Mouse (Mus musculus) midbrain, embryonic 13.5 days (tissue): ENCODE measurements around the gene D11Wsu47e. TPM values are rescaled to one million over a fixed set of nuclear protein-coding genes. Genes with fewer than 3 reads are reported as not detected.

ENCODE experiments used
- ATAC-seq: fragments of 200-750 bp; cut with Nextera tagmentation; 2 replicates; pipeline ENCODE4 v1.8.0; 2017; ENCODE audit warnings: mild to moderate bottlenecking, moderate TSS enrichment, moderate library complexity
- H3K27ac ChIP-seq: fragments of 300-500 bp; sonication (generic); 2 replicates; pipeline ENCODE4 v1.5.1; 2015; ENCODE audit warnings: inconsistent platforms, mild to moderate bottlenecking, moderate library complexity
- H3K27me3 ChIP-seq: fragments of 300-500 bp; sonication (generic); 2 replicates; pipeline ENCODE4 v1.6.1; 2015; ENCODE audit warnings: mild to moderate bottlenecking, inconsistent platforms
- H3K36me3 ChIP-seq: fragments of 300-500 bp; sonication (generic); 2 replicates; pipeline ENCODE4 v1.6.1; 2015; ENCODE audit warnings: mild to moderate bottlenecking, inconsistent platforms
- H3K4me1 ChIP-seq: fragments of 300-500 bp; sonication (generic); replicated peaks from 2 replicates; pipeline ENCODE4 v1.6.1; 2015; ENCODE audit warnings: inconsistent platforms
- H3K4me2 ChIP-seq: fragments of 300-500 bp; sonication (generic); replicated peaks from 2 replicates; pipeline ENCODE4 v1.6.1; 2015; ENCODE audit warnings: moderate library complexity, mild to moderate bottlenecking, inconsistent platforms
- H3K4me3 ChIP-seq: fragments of 300-500 bp; sonication (generic); replicated peaks from 2 replicates; pipeline ENCODE4 v1.5.1; 2015; ENCODE audit warnings: mild to moderate bottlenecking, inconsistent platforms
- H3K9ac ChIP-seq: fragments of 300-500 bp; sonication (generic); replicated peaks from 2 replicates; pipeline ENCODE4 v1.6.1; 2015; ENCODE audit warnings: mild to moderate bottlenecking, inconsistent platforms
- H3K9me3 ChIP-seq: fragments of 300-500 bp; sonication (generic); 2 replicates; pipeline ENCODE4 v1.6.1; 2016; ENCODE audit warnings: mild to moderate bottlenecking, inconsistent platforms
- WGBS: fragments of 180-500 bp; shearing (Covaris S2); methylation state at CpG from one replicate; pipeline ENCODE4 v1.1.7; 2015; 5-methylcytosine and 5-hydroxymethylcytosine counted together
- polyA plus RNA-seq: library from polyadenylated mRNA; unstranded; fragments of >200 nt; fragmentation: Nextera tagmentation; extraction: Ambion mirVana; gene quantifications from 2 replicates; pipeline ENCODE4 v1.2.1, GENCODE M21; 2015

Gene D11Wsu47e
- polyA plus RNA-seq, 1 experiment from 2014 or later, result 26.7 TPM

GRCm38 (mm10) chr11:113709731-113710256 lies 25.6 kb downstream of the D11Wsu47e start, which contains the start of gene Cpsf4l:
Gene Cpsf4l, minus strand, starts transcription at chr11:113710017.
- peaks cover 12% of the 10 kb centered on the region for H3K27me3 ChIP-seq
- no peak within 1 kb of the TSS for H3K4me3 ChIP-seq
- H3K27ac ChIP-seq, result peak within 1 kb of the TSS; percentile 75
- 4% methylated on average over 11 of the region's 11 CpGs for WGBS
- peak within 1 kb of the TSS; percentile 7 for H3K4me2 ChIP-seq
- peaks cover 23% of the 10 kb centered on the region for H3K4me1 ChIP-seq
- no peaks in the 10 kb centered on the region for H3K9me3 ChIP-seq
- peaks cover 15% of the 10 kb centered on the region; the same call in 1 of the 2 replicates for H3K36me3 ChIP-seq
- peak within 1 kb of the TSS; percentile 39 for H3K9ac ChIP-seq
- peak; percentile 59 for ATAC-seq

- under 1% methylated on average over 10 of the region's 10 CpGs for WGBS
- H3K4me2 ChIP-seq, result peak overlapping the region; percentile 7
Measured at GRCm38 (mm10) chr11:113710257-113710777, 26.1 kb downstream of the D11Wsu47e start.

GRCm38 (mm10) chr11:113711061-113711460 lies 26.8 kb downstream of the D11Wsu47e start:
- no peaks in the 10 kb centered on the region for H3K9me3 ChIP-seq
- no peak overlapping the region for H3K4me2 ChIP-seq
- ATAC-seq, result no peak
- H3K4me1 ChIP-seq, result peaks cover 23% of the 10 kb centered on the region
- peaks cover 13% of the 10 kb centered on the region; the same call in 1 of the 2 replicates for H3K36me3 ChIP-seq
- H3K9ac ChIP-seq, result no peak overlapping the region; the same call in 1 of the 2 replicates
- H3K4me3 ChIP-seq, result no peak overlapping the region
- peaks cover 12% of the 10 kb centered on the region for H3K27me3 ChIP-seq
- 57% methylated on average over 1 of the region's 1 CpGs for WGBS
- peak overlapping the region; percentile 75 for H3K27ac ChIP-seq

More at GRCm38 (mm10) chr11:113710257-113710777, 26.1 kb downstream of the D11Wsu47e start:
- peaks cover 12% of the 10 kb centered on the region for H3K27me3 ChIP-seq
- peaks cover 23% of the 10 kb centered on the region for H3K4me1 ChIP-seq
- peak overlapping the region; percentile 39; the same call in 1 of the 2 replicates for H3K9ac ChIP-seq
- H3K36me3 ChIP-seq, result peaks cover 15% of the 10 kb centered on the region; the same call in 1 of the 2 replicates
- H3K9me3 ChIP-seq, result no peaks in the 10 kb centered on the region
- ATAC-seq, result peak; percentile 62
- peak overlapping the region; percentile 75 for H3K27ac ChIP-seq
- no peak overlapping the region for H3K4me3 ChIP-seq

- H3K4me2 ChIP-seq, result no peak overlapping the region
- no peaks in the 10 kb centered on the region for H3K27me3 ChIP-seq
- H3K4me1 ChIP-seq, result peaks cover 11% of the 10 kb centered on the region
- no peaks in the 10 kb centered on the region for H3K9me3 ChIP-seq
- H3K27ac ChIP-seq, result no peak overlapping the region
- H3K9ac ChIP-seq, result no peak overlapping the region
- ATAC-seq, result no peak
- WGBS, result 69% methylated on average over 7 of the region's 7 CpGs
- no peak overlapping the region for H3K4me3 ChIP-seq
- no peaks in the 10 kb centered on the region for H3K36me3 ChIP-seq
Measured at GRCm38 (mm10) chr11:113715078-113715674, 31.0 kb downstream of the D11Wsu47e start.

GRCm38 (mm10) chr11:113716132-113716531 lies 31.9 kb downstream of the D11Wsu47e start:
- Histone ChIP-seq H3K4me1 (peaks cover 1% of the 10 kb centered on the region), H3K27ac (no peak overlapping the region), H3K27me3 (no peaks in the 10 kb centered on the region), H3K9me3 (no peaks in the 10 kb centered on the region), H3K4me3 (no peak overlapping the region), H3K9ac (no peak overlapping the region), H3K4me2 (no peak overlapping the region), H3K36me3 (no peaks in the 10 kb centered on the region)
- ATAC-seq, result no peak
- 94% methylated on average over 2 of the region's 2 CpGs for WGBS

GRCm38 (mm10) chr11:113717767-113718424 lies 33.7 kb downstream of the D11Wsu47e start:
- WGBS, result 71% methylated on average over 16 of the region's 16 CpGs
- no peaks in the 10 kb centered on the region for H3K9me3 ChIP-seq
- H3K4me2 ChIP-seq, result no peak overlapping the region
- peaks cover under 1% of the 10 kb centered on the region; the same call in 1 of the 2 replicates for H3K36me3 ChIP-seq
- no peak overlapping the region for H3K27ac ChIP-seq
- no peak for ATAC-seq
- H3K27me3 ChIP-seq, result no peaks in the 10 kb centered on the region
- H3K9ac ChIP-seq, result no peak overlapping the region
- H3K4me3 ChIP-seq, result no peak overlapping the region
- no peaks in the 10 kb centered on the region; the same call in 1 of the 2 replicates for H3K4me1 ChIP-seq

- Histone ChIP-seq H3K27me3 (no peaks in the 10 kb centered on the region), H3K9me3 (no peaks in the 10 kb centered on the region), H3K36me3 (peaks cover 33% of the 10 kb centered on the region), H3K4me2 (no peak overlapping the region), H3K27ac (no peak overlapping the region), H3K4me1 (peaks cover 10% of the 10 kb centered on the region), H3K4me3 (no peak overlapping the region), H3K9ac (no peak overlapping the region)
- no peak for ATAC-seq
- 75% methylated on average over 14 of the region's 14 CpGs for WGBS
Measured at GRCm38 (mm10) chr11:113722405-113723090, 38.3 kb downstream of the D11Wsu47e start.

GRCm38 (mm10) chr11:113725235-113726048 lies 41.2 kb downstream of the D11Wsu47e start:
- Histone ChIP-seq H3K9ac (0 out of 2 replicates have a peak overlapping the region, but pooled peaks have one; percentile 14), H3K4me1 (peaks cover 13% of the 10 kb centered on the region), H3K4me3 (no peak overlapping the region), H3K36me3 (peaks cover 53% of the 10 kb centered on the region), H3K9me3 (no peaks in the 10 kb centered on the region), H3K27ac (0 out of 2 replicates have a peak overlapping the region, but pooled peaks have one; percentile 25), H3K4me2 (no peak overlapping the region), H3K27me3 (no peaks in the 10 kb centered on the region)
- 73% methylated on average over 4 of the region's 4 CpGs for WGBS
- ATAC-seq, result peak; percentile 54; the same call in 1 of the 2 replicates

GRCm38 (mm10) chr11:113726994-113727888 lies 43.0 kb downstream of the D11Wsu47e start:
- ATAC-seq, result no peak
- Histone ChIP-seq H3K36me3 (peaks cover 53% of the 10 kb centered on the region), H3K27ac (no peak overlapping the region), H3K4me3 (no peak overlapping the region), H3K9ac (no peak overlapping the region), H3K4me2 (no peak overlapping the region), H3K27me3 (no peaks in the 10 kb centered on the region), H3K4me1 (peaks cover 21% of the 10 kb centered on the region), H3K9me3 (no peaks in the 10 kb centered on the region)
- WGBS, result 93% methylated on average over 14 of the region's 14 CpGs

- H3K4me1 ChIP-seq, result peaks cover 21% of the 10 kb centered on the region
- H3K9me3 ChIP-seq, result no peaks in the 10 kb centered on the region
- no peak overlapping the region for H3K4me2 ChIP-seq
- no peak overlapping the region for H3K4me3 ChIP-seq
- H3K36me3 ChIP-seq, result peaks cover 51% of the 10 kb centered on the region
- H3K9ac ChIP-seq, result no peak overlapping the region
- H3K27me3 ChIP-seq, result no peaks in the 10 kb centered on the region
- no peak overlapping the region for H3K27ac ChIP-seq
- ATAC-seq, result no peak
- WGBS, result 82% methylated on average over 6 of the region's 6 CpGs
Measured at GRCm38 (mm10) chr11:113727992-113728391, 43.8 kb downstream of the D11Wsu47e start.
